Mouse (Mus musculus): ENCODE data around the gene Wdr93.

- TF ChIP-seq CTCF (conservative IDR thresholded peaks at IDR 0.05 in 1 of 2, IDR thresholded peaks at IDR 0.05 in 1 of 2; ENCODE audit: low read depth in 2 of 2, low read length in 2 of 2): no peak
- TF ChIP-seq JUN (IDR thresholded peaks at IDR 0.05; ENCODE audit: insufficient read depth, low read depth, low read length): no peak
- no peak for TF ChIP-seq USF2 (conservative IDR thresholded peaks at IDR 0.05; ENCODE audit: low read depth, low read length)
- TF ChIP-seq RCOR1 (conservative IDR thresholded peaks at IDR 0.05; ENCODE audit: low read depth, low read length): no peak
- TF ChIP-seq MAFK (IDR thresholded peaks at IDR 0.05; ENCODE audit: insufficient replicate concordance, low read length): no peak
- no peak for TF ChIP-seq MAX (IDR thresholded peaks at IDR 0.05; ENCODE audit: low read length)
- TF ChIP-seq TCF12 (IDR thresholded peaks at IDR 0.05; ENCODE audit: low read depth, low read length): no peak
- TF ChIP-seq CHD1 (IDR thresholded peaks at IDR 0.05; ENCODE audit: low read depth, low read length): no peak
- TF ChIP-seq EP300 (IDR thresholded peaks at IDR 0.05; ENCODE audit: low read length): no peak
- TF ChIP-seq NELFE (IDR thresholded peaks at IDR 0.05; ENCODE audit: low read depth, low read length): no peak
- TF ChIP-seq USF1 (IDR thresholded peaks at IDR 0.05; ENCODE audit: low read depth, low read length): no peak
- TF ChIP-seq ZNF384 (IDR thresholded peaks at IDR 0.05; ENCODE audit: low read depth, low read length): no peak
Measured at GRCm38 (mm10) chr7:79832980-79833379, 90.0 kb downstream of the Wdr93 start.
